Mouse (Mus musculus) CD8-positive naive resting alpha-beta T cell, adult 57 days (primary cell): ENCODE results near the gene Pink1. TPM values are rescaled to one million over a fixed set of nuclear protein-coding genes. Genes with fewer than 3 reads are reported as not detected.

Experiments
- total RNA-seq: library from RNA; stranded (reverse); gene quantifications from one replicate; pipeline ENCODE4 v1.2.4, GENCODE M21; 2023

The Pink1 gene
- 43.4 TPM for total RNA-seq

DNA sequence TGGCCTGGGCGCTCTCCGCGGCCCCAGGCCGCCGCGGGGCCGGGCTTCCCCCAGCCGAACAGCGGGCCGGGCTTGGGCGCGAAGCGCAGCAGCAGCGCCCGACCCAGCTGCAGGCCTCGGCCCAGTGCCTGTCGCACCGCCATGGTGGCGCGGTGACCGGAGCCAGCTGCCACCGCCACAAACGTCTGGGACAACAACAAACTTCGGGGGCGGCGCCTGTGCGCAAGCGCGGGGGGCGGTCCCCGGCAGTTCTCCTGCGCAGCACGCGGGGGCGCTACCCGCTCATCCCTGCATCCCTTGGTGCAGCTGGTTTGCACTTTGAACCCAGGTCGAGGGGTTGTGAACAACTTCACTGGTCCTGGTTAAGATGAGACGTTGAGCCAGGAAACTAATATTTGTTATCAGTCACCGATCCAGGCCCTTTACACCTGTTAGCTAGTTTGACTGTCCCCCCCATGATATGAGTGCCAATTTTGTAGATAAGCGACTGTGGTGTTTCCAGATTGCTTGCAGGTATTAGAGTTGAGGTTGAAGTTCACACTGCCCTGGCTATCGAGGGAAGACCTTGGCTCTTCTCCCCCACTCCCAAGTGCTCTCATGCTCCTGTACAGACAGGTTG is at the start of gene Pink1:
Pink1 (minus strand) TSS at position 231 of the 619 bp plus-strand sequence.

DNA sequence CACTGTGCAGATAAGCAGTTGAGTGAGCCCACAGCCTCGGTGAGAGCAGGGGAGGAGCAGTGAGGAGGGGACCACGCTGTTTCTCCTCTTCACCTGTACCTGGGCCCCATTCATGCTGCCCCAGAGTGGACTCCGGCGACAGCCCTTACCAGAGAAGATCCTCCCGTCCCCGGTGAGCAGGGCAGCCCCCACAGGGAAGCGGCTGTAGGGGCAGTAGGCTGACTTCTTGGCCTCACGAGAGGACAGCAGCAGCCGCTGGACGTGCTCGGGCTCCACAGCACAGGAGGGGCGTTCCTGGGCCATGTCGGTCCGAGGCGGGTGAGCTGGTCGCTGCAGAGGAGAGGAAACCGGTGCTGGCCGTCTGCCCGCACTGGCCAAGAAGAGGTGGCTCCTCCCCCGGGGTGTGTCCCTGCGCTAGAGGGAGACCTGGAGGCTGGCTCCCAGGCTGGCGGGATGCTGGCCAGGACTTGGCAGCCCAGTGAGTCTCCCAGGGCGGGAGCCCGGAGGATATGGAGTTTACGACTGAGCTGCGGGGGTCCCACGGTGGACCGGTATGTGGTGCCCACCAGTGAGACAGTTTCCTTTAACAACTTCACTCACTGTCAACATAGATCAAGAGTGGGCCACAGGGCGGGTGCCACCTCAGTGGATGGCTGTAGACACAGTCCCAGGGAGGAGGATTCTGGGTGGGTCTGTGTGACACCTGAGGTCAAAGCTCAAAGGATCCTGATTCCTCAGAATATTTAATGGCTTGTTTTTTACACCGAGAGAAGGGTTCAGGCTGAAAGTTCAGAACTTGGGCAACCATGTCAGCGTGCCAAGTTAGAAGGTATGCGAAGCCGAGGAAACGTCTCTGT is 41.8 kb upstream of the Pink1 start, which contains the start of gene Cda:
Cda (minus strand) TSS at position 352 of the 857 bp plus-strand sequence.

DNA sequence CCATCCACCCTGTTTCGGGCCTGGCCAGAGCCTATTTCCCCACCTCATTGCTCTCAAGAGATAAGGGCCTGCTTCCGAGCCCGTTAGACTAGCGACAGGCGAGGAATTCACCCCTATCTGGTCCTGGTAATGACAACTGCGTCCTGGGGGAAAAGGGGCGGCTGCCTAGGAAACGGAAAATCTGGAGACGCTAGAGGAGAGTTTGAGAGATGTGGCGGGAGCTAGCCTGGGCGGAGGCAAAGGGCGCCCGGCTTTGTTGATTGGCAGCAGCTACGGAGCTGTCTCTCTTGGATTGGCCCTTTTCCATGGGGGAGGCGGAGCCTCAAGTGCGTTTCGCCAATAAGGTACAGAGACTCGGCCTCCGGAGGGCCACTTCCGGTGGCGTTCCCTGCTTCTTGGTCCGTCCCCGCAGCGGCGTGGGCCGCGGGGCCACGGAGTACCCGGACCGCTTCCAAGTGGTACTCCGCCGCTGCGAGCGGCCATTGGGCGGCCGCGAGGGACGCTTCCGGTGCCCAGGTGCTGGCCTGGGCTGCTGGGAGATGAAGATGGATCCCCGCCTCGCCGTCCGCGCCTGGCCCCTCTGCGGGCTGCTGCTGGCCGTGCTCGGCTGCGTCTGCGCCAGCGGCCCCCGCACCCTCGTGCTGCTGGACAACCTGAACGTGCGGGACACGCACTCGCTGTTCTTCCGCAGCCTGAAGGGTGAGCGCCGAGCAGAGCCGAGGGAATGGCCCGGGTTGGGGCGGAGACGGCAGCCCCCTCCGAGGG is 21.6 kb downstream of the Pink1 start, which contains the start of gene Ddost:
Ddost (plus strand) TSS at position 391 of the 765 bp plus-strand sequence.

Other genes with a start within 250 kb of the Pink1 start
- gene Hp1bp3, start 110.0 kb downstream of the Pink1 start, total RNA-seq: 206 TPM
- gene Sh2d5, start 75.9 kb downstream of the Pink1 start, total RNA-seq: 0.46 TPM
- not detected for gene Kif17, start 75.9 kb downstream of the Pink1 start, total RNA-seq
- 64.9 TPM for gene Ddost, start 21.6 kb downstream of the Pink1 start, total RNA-seq
- not detected for gene Cda, start 41.7 kb upstream of the Pink1 start, total RNA-seq
- gene Fam43b, start 70.2 kb upstream of the Pink1 start, total RNA-seq: not detected
- gene Mul1, start 108.4 kb upstream of the Pink1 start, total RNA-seq: 33.8 TPM
- 1.2 TPM for gene Camk2n1, start 128.0 kb upstream of the Pink1 start, total RNA-seq